Mouse (Mus musculus): ENCODE data around the gene Lhx8.

GRCm38 (mm10) chr3:154367327-154367726, 36.9 kb upstream of the Lhx8 start:
- no peak for TF ChIP-seq EP300 (IDR thresholded peaks at IDR 0.05; ENCODE audit: low read depth)
- TF ChIP-seq CTCF (IDR thresholded peaks at IDR 0.05; ENCODE audit: low read depth): no peak

All from liver, postnatal 0 days (tissue).